Mouse (Mus musculus): ENCODE measurements around the gene Hspa4l. TPM values are rescaled to one million over a fixed set of nuclear protein-coding genes. Genes with fewer than 3 reads are reported as not detected.

The Hspa4l gene
- total RNA-seq (2022), result 100 to 1,000 TPM; 145 to 181 (median 157) TPM

GRCm38 (mm10) chr3:40744024-40744835 lies at the start of gene Hspa4l:
Gene Hspa4l (plus strand): TSS chr3:40744495.
- DNase-seq (ENCODE audit: low spot score in 2 of 2), result no peak

- DNase-seq (ENCODE audit: low spot score in 2 of 2), result no peak
Measured at GRCm38 (mm10) chr3:40695162-40695561, 49.1 kb upstream of the Hspa4l start.

- no peak for DNase-seq (ENCODE audit: low spot score in 2 of 2)
Measured at GRCm38 (mm10) chr3:40698834-40699233, 45.5 kb upstream of the Hspa4l start.

- DNase-seq (ENCODE audit: low spot score in 2 of 2), result no peak
Measured at GRCm38 (mm10) chr3:40704816-40705430, 39.4 kb upstream of the Hspa4l start.

GRCm38 (mm10) chr3:40708655-40709054 lies 35.6 kb upstream of the Hspa4l start, which contains the start of gene Slc25a31:
Gene Slc25a31 (plus strand): TSS chr3:40708855.
- no peak for DNase-seq (ENCODE audit: low spot score in 2 of 2)

GRCm38 (mm10) chr3:40716056-40716455 lies 28.2 kb upstream of the Hspa4l start:
- DNase-seq (ENCODE audit: low spot score in 2 of 2), result no peak

GRCm38 (mm10) chr3:40719022-40719421 lies 25.3 kb upstream of the Hspa4l start:
- DNase-seq (ENCODE audit: low spot score in 2 of 2), result no peak

GRCm38 (mm10) chr3:40738381-40738912 lies 5.8 kb upstream of the Hspa4l start:
- no peak for DNase-seq (ENCODE audit: low spot score in 2 of 2)

GRCm38 (mm10) chr3:40744836-40745660 lies 753 bp downstream of the Hspa4l start:
- peak; percentile 80 to 91 for DNase-seq (ENCODE audit: low spot score in 2 of 2)

GRCm38 (mm10) chr3:40745661-40746547 lies 1.6 kb downstream of the Hspa4l start:
- DNase-seq (ENCODE audit: low spot score in 2 of 2), result no peak

GRCm38 (mm10) chr3:40760746-40761145 lies 16.5 kb downstream of the Hspa4l start:
- DNase-seq (ENCODE audit: low spot score in 2 of 2), result no peak

- no peak for DNase-seq (ENCODE audit: low spot score in 2 of 2)
Measured at GRCm38 (mm10) chr3:40761312-40761711, 17.0 kb downstream of the Hspa4l start.

GRCm38 (mm10) chr3:40793783-40794182 lies 49.5 kb downstream of the Hspa4l start:
- DNase-seq (ENCODE audit: low spot score in 2 of 2), result no peak

- no peak for DNase-seq (ENCODE audit: low spot score in 2 of 2)
Measured at GRCm38 (mm10) chr3:40798054-40798453, 53.8 kb downstream of the Hspa4l start.

GRCm38 (mm10) chr3:40798500-40798899 lies 54.2 kb downstream of the Hspa4l start:
- peak in 1 of 2 experiments; percentile 26 for DNase-seq (ENCODE audit: low spot score in 2 of 2)

GRCm38 (mm10) chr3:40799530-40800372 lies 55.5 kb downstream of the Hspa4l start, which contains the start of gene Plk4:
Gene Plk4 (plus strand): TSS chr3:40800019.
- DNase-seq (ENCODE audit: low spot score in 2 of 2), result peak; percentile 92 to 96

GRCm38 (mm10) chr3:40800373-40800823 lies 56.1 kb downstream of the Hspa4l start:
- DNase-seq (ENCODE audit: low spot score in 2 of 2), result peak in 1 of 2 experiments; percentile 27

- no peak for DNase-seq (ENCODE audit: low spot score in 2 of 2)
Measured at GRCm38 (mm10) chr3:40806871-40807270, 62.6 kb downstream of the Hspa4l start.

GRCm38 (mm10) chr3:40808686-40809085 lies 64.4 kb downstream of the Hspa4l start:
- DNase-seq (ENCODE audit: low spot score in 2 of 2), result no peak

Data from layer of hippocampus, adult 8-10 months (tissue).